Mouse (Mus musculus) heart, adult 11 months (tissue): ENCODE measurements at regions not wholly inside any gene's neighbourhood (a gene's known extent, or its start where the extent isn't known, plus 50 kb on each side); places are given as distances from the start of the nearest gene placed in this dataset.

ENCODE experiments used
- DNase-seq: peaks from one replicate; pipeline ENCODE4 v3.0.0; 2022

DNA sequence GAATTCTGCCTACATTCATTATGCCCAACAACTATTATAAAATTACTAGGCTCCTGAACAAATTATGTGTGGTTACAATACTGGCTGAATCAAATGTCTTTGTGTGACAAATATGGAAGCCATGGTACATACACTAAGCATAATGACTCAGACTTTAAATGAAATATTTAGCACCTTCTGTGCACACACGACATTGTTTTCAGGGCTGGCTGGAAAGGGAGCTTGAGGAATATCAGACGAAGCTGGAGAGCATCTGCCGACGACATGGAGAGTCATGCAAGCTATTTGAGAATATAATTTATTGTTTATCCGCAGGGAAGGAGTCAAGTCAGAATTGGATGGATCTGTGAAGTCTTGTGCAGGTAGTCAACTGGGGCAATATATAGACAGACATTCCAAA is 955.4 kb upstream of the Gm10801 start:
- DNase-seq = no peak

DNA sequence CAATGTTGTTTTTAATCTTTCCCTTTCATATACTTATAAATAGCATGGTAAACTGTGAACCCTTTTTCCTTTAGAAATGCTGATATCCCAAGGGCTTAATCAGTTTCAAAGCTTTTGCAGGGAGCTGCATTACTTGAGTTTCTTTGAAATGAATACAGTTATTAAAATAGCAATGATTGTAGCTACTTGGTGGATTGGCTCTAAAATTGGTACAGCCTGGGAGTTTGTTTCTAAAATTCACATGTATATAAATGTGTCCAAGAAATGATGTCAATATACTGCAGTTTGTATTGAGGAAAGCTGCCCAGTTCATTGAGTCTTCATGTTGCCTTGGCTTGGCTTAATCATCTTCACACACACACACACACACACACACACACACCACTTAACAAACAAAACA is 954.8 kb upstream of the Gm10801 start:
- DNase-seq = no peak

DNA sequence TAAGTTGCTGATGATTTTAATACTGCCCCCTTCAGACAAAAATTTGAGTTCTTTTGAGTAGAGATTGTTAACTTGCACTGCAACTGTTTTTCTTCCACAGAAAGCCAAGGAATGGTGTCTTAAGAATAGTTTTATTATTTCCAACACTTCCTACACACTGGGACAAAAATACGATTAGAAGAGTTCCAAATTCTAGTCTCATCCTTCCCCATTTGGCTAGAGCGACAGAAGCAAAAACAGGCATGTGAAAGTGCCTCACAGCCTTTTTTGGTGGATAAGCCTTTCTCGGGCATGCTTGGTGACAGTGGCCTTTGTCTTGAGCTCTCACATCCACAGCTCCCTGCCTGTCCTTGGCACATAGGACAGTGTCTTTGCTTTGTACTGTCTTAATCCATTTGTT is 954.3 kb upstream of the Gm10801 start:
- DNase-seq = no peak

DNA sequence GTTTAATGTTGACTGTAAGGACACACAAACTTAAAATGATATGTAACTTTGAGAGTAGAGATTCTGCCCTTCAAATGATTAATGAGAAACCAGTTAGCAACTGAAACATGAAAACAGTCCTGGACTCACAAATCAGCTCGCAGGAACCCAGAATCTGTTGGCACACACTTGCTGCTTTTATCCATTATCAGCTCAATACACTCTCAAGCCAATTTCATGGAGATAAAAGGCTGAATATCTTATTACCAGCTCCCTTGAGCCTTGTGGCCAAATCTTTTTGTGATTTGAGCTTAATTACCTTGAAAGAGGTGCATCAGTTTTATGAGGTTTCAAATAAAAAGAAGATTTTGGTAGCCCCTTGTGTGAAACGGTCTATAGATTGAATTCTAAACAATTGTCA is 936.9 kb upstream of the Gm10801 start:
- DNase-seq = no peak

DNA sequence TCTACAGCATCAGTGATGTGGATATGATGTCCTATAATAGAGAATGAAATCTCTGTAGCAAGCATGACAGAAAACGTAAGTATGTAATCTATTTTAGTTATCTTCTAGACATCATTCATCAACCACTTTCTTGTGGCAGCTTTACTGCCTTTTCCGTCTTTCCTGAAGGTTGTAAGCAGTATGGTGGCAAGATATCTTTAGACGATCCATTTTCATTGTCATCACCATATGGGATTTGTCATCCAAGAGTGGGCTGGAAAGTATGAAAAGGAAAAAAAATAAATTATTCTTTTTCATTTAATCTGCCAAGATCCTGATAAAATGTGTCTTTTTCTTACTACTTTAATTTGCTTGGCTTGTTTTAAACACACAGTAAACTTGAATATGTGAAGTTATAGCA is 893.2 kb upstream of the Gm10801 start:
- no peak for DNase-seq

DNA sequence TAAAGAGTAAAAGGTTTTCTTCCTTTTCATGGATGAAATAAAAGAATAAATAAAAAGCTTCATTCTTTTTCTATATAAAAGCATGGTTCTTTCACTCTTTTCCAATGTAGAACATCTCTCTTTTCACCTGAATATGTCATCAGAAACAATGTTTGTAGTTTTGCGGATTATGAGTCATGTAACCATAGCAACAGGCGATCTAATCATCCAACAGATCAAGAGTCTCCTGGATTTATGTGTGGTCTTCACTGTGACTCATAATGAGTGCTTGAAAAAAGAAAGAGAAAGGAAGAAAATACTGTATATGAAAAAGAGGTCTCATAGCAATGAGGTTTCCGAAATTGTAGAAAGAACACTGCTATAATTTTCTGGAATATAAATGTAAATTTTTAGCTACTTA is 884.1 kb upstream of the Gm10801 start:
- DNase-seq = no peak

DNA sequence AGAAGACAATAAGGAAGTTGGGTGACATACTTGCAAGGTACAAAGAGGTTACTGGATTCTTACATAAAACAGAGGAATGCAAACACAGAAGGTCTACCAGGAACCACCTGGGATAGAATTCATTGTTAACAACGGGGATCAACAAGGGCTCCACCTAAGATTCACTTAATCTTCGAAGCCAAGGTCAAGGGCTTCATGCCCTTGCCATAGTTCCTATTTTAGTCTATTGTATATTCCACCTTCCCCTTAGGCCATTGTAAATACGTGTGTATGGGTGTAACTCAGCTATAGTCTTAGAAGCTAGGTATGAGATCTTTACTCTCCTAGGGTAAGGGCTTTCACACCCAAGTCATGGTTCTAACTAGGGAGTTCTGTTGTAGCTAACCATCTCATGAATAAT is 882.0 kb upstream of the Gm10801 start:
- DNase-seq = peak; percentile 60
